Mouse (Mus musculus) heart, adult 18-20 months (tissue): ENCODE results near the gene Zfp788. TPM values are rescaled to one million over a fixed set of nuclear protein-coding genes. Genes with fewer than 3 reads are reported as not detected.
A peak's percentile ranks its signal among the peaks of the same experiment; 100 is the strongest.
"Not testable (repeated sequence)": the region's sequence is repeated elsewhere in the genome, so short reads cannot be mapped to it uniquely, and the experiment has no call there.

Experiments used
- DNase-seq, 2 experiments: peaks; one replicate each; pipeline ENCODE4 v3.0.0; 2021 to 2022; ENCODE audit warnings: mixed read lengths in 1 of 2
- long read RNA-seq, 2 experiments: library from polyadenylated mRNA; stranded (forward); transcript quantifications; one replicate each; pipeline ENCODE4 v2.0.0; 2021
- total RNA-seq, 2 experiments: library from RNA; stranded (reverse); gene quantifications; 2 replicates each; pipeline ENCODE4 v1.2.3; 2021

The Zfp788 gene
- 1 to 10 TPM; 7.9 to 8.9 TPM for total RNA-seq
- long read RNA-seq, experiment 1, partial matches to known transcripts, result 0 of 2 reads
- long read RNA-seq, experiment 1, other reads (novel, unspliced or antisense), result 1 of 2 reads
- long read RNA-seq, experiment 2, partial matches to known transcripts, result 0 of 1 reads
- long read RNA-seq, experiment 2, other reads (novel, unspliced or antisense), result 1 of 1 reads

DNA sequence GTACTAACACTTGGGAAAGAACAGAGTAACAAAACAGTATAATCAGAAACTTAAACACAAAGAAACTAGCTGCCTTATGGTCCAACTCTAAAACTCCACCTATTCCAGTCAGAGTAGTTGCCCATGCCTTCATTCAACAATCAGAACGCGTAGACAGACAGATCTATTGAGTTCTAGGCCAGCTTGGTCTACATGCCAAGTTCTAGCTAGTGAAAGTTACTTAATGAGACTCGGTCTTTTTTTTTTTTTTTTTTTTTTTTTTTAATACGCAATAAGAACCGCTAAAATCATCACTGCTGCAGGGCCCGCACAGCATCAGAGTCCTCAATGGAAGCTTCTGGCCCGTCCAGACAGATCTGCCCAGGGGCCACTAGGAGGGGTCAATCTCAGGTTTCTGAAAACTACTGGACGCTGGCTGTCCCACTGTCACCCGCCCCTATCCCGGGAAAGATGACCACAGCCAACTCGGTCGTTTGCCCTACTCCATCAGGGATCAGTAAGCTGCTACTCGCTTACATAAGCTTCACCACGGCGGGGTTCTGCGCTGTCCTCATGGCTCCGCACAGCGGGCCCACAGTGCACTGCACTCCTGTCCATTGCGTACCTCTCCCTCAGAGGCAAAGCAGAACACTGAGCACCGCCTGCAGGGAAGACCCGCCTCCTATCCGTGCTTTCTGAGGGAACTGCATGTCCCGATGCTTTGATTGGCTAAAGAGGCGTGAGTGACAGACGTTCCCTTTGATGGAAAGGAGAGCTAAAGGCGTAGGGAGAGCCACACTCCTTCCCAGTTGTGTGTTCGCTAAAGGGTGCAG, at the start of gene Zfp788:
Gene Zfp788 (plus strand): TSS at position 795 of the 812 bp plus-strand sequence.
- DNase-seq, result peak; percentile 95 to 98

DNA sequence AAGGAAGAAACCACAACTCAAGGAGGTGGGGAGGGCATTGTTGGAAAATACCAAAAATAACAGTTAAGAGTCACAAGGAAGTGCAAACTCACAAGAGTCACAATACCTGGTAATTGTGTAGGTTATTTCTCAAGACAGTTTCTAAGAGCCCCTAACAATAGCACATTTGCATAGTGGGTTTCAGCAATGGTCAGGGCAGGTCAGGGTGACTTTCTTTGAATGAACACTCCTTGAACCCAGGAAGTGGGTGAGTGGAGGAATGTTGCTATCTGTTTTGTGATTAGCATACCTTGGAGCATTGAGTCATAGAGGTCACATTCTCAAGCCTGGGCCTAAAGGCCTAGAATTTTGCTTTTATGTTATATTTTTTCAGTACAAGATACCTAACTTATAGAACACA, 45.2 kb upstream of the Zfp788 start:
- not testable (repeated sequence) for DNase-seq

DNA sequence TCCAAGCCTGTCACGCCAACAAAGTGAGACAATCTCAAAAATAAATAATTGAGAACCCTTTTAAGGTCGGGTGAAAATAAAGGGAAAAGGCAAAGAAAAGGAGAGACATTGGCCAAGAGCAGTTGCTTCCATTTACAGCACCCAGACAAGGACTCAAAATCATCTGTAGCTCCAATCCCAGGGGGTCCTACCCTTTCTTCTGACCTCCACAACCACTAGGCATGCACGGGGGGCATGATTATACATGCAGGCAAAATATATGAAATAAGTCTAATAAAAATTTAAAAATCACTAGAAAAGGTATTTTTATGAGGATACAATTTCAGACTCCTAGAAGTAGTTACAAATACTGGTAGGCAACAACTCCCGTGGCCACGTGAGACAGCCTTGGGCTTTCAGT, 34.4 kb upstream of the Zfp788 start:
- DNase-seq, result no peak

DNA sequence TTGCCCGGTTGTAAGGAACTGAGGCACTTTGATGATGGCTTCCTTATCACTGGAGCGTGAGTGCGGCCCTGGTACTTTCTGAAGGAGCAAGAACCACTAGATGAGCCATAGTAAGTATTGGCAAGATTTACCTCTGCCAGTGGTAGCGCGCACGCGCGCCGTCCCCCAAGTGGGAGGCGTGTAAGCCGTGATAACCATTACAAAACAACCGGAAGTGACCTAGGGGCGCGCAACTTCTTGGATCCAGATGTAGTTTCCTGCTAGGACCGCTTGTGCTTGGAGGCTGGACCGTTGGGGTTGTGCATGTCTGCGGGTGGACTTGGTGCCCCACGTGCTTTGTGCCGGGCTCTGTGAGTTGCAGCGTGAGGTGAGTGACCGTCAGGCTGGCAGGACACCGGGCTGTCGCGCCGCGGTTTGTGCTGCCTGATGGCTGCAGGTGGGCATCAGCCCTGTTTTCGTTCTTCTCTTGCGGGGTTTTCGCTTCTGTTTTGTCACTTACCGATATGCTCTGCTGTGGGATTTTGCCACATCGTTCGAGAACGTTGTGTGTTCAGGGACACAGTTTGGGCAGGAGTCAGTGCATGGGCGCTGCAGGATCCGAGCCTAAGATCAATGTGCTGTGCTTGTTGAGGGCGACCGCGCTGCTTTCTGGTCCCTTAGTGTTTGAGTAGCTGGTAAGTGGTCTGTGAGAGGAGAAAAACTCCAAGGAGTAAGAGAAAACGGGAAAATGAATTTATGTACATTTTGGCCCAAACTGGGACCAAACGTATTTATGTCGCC, 33.8 kb upstream of the Zfp788 start, which contains the start of gene 2610021A01Rik:
Gene 2610021A01Rik (plus strand): TSS at position 197 of the 780 bp plus-strand sequence.
- DNase-seq, result peak; percentile 92 to 94

GRCm38 (mm10) chr7:41599932-41600548, 33.0 kb upstream of the Zfp788 start:
- DNase-seq, result no peak

- no peak for DNase-seq
Measured at GRCm38 (mm10) chr7:41611654-41612053, 21.3 kb upstream of the Zfp788 start.

GRCm38 (mm10) chr7:41616241-41616640, 16.8 kb upstream of the Zfp788 start:
- DNase-seq, result not testable (repeated sequence)

GRCm38 (mm10) chr7:41633221-41633984, 400 bp downstream of the Zfp788 start:
- peak; percentile 94 for DNase-seq

- not testable (repeated sequence) for DNase-seq
Measured at GRCm38 (mm10) chr7:41674326-41674725, 41.3 kb downstream of the Zfp788 start.

Other genes with a start within 250 kb of the Zfp788 start
- 10 to 100 TPM; 10.5 to 12.0 TPM for gene AI987944, start 239.8 kb upstream of the Zfp788 start, total RNA-seq
- under 1 TPM; 0.17 to 0.26 TPM for gene Vmn2r57, start 184.5 kb upstream of the Zfp788 start, total RNA-seq
- gene Gm20449, start 133.8 kb upstream of the Zfp788 start, total RNA-seq, result under 1 TPM in 1 of 2 experiments, not detected in 1; 0.10 TPM
- 1 to 10 TPM; 3.8 to 5.1 TPM for gene AW146154, start 133.3 kb upstream of the Zfp788 start, total RNA-seq
- gene Gm6871, start 59.5 kb upstream of the Zfp788 start, total RNA-seq, result not detected
- gene 2610021A01Rik, start 34.0 kb upstream of the Zfp788 start, total RNA-seq, result 1 to 10 TPM; 7.5 to 8.9 TPM
- not detected for gene Vmn2r58, start 239.5 kb downstream of the Zfp788 start, total RNA-seq